Mouse (Mus musculus): ENCODE results near the gene Prkd2. TPM values are rescaled to one million over a fixed set of nuclear protein-coding genes. Genes with fewer than 3 reads are reported as not detected.

Gene Prkd2
- polyA plus RNA-seq (2015; fragmentation: Nextera tagmentation; extraction: Ambion mirVana): 9.9 and 13.3 TPM in 2 replicates

DNA sequence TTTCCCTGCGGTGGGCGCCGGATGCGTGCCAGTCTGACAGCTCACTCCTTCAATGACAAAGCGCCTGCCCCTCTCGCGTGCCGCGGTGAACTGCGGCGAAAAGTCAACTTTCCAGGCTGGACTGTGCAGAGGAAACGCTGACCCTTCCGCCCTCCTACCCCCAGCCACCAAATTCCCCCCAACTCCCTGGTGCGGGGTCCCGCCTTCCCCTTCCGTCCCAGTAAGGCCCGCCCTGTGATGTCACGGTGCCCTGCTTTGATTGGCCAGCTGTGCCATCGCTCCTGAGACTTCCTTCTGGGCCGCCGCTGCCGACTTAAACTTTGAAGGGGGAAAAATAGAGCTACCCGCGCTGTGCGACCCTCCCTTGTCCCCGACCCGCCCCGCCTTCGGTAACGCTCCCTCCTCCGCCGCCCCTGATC lies at the start of gene Prkd2:
Gene Prkd2, plus strand, starts transcription at position 258 of the 419 bp plus-strand sequence.
- WGBS: 0% methylated on average over 32 of the region's 32 CpGs

DNA sequence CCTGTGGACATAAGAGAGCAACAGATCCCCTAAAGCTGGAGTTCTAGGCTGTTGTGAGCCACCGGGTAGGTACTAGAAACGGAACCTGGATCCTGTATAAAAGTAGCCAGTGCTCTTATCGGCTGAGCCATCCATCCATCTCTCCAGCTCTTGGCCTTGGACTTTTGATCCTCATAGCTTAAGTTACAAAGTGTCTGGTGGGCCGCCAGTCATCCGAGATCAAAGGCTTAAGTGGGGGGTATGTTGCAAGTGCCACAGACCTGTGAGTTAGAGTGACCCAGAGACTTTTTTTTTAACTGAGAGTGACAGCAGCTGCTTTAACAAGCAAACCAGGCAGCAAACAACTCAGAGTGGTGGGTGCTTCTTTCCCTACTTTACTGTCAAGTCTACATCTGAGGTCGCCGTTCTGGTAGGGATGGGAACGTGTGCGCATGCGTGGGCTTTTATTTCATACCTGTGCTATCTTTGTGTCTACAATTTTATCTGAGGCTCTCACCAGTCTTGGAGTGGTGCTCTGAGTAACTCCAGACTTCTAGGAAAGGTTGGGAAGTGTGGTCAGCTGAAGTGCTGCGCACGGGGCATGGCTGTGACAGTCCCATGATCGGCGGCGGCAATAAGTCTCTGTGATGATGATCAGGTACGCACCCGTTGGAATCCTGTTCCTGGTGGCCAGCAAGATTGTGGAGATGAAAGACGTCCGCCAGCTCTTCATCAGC lies 49.5 kb upstream of the Prkd2 start:
- H3K27me3 ChIP-seq: no peaks in the 10 kb centered on the region
- H3K36me3 ChIP-seq: peaks cover 25% of the 10 kb centered on the region; the same call in 1 of the 2 replicates
- peak overlapping the region; percentile 37 for H3K4me3 ChIP-seq
- ATAC-seq (replicated peaks; ENCODE audit: insufficient number of reproducible peaks, insufficient read depth, low FRiP score, low read depth): peak; percentile 57; the same call in 1 of the 2 replicates
- H3K9ac ChIP-seq: peak overlapping the region; percentile 1; the same call in 1 of the 2 replicates
- 40% methylated on average over 19 of the region's 19 CpGs for WGBS
- peaks cover 15% of the 10 kb centered on the region for H3K4me1 ChIP-seq (replicated peaks)
- no peaks in the 10 kb centered on the region for H3K9me3 ChIP-seq (replicated peaks)
- peak overlapping the region; percentile 50 for H3K4me2 ChIP-seq
- H3K27ac ChIP-seq: peak overlapping the region; percentile 53; the same call in 1 of the 2 replicates

More for the DNA sequence above, at the start of gene Prkd2:
- peak within 1 kb of the TSS; percentile 82 for H3K9ac ChIP-seq
- no peaks in the 10 kb centered on the region for H3K27me3 ChIP-seq
- H3K4me2 ChIP-seq: peak within 1 kb of the TSS; percentile 97
- peak within 1 kb of the TSS; percentile 86 for H3K4me3 ChIP-seq
- H3K36me3 ChIP-seq: peaks cover 34% of the 10 kb centered on the region
- H3K27ac ChIP-seq: peak within 1 kb of the TSS; percentile 88
- H3K4me1 ChIP-seq (replicated peaks): peaks cover 34% of the 10 kb centered on the region
- H3K9me3 ChIP-seq (replicated peaks): no peaks in the 10 kb centered on the region
- ATAC-seq (replicated peaks; ENCODE audit: insufficient number of reproducible peaks, insufficient read depth, low FRiP score, low read depth): peak; percentile 89

DNA sequence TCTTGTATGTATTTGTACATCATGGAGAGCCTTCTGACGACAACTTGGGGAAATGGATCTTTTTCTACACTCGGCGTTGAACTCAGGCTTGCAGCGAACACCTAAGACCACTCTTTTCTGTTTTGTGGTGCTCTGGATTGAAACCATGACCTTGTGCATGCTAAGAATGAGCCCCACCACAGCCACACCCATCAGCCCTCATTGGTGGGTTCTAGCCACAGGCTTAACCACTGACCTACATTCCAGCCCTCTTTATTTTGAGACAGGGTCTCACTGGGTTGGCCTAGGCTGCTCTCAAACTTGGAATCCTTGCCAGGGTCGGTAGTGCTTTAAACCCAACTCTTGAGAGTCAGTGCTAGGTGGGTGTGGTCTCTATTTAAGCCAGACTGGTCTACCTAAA lies 47.8 kb upstream of the Prkd2 start:
- no peak for ATAC-seq (replicated peaks; ENCODE audit: insufficient number of reproducible peaks, insufficient read depth, low FRiP score, low read depth)
- Histone ChIP-seq H3K27ac (no peak overlapping the region), H3K36me3 (peaks cover 19% of the 10 kb centered on the region; the same call in 1 of the 2 replicates), H3K4me3 (no peak overlapping the region), H3K9ac (no peak overlapping the region), H3K4me1 (replicated peaks) (peaks cover 15% of the 10 kb centered on the region), H3K4me2 (no peak overlapping the region), H3K27me3 (no peaks in the 10 kb centered on the region), H3K9me3 (replicated peaks) (no peaks in the 10 kb centered on the region)
- 88% methylated on average over 5 of the region's 5 CpGs for WGBS

DNA sequence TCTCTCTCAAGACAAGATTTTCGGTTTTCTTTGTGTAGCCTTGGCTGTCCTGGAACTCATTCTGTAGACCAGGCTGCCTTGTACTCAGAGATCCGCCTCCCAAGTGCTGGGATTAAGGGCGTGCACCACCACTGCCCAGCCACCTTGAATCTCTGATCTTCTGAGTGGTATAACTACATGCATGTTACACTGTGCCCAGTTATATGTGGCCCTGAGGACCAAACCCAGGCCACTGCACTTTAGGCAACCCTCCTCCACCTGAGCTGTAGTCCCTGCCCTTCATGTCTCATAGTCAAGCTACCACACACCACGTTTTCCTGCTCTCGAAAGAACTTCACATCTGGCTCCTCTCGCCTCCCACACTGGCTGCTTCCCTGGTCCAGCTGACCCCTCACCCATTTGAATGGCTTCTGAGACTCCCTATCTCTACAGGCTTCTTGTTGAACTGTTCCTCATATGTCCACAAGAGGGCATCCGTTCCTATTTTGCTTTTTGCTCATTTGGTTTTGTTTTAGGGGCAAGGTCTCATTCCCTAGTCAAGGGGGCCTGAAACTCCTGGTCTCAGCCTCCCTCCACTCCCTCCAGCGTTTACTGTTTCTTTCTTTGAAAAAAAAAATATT lies 38.2 kb upstream of the Prkd2 start:
- ATAC-seq (replicated peaks; ENCODE audit: insufficient number of reproducible peaks, insufficient read depth, low FRiP score, low read depth): no peak
- H3K27ac ChIP-seq: no peak overlapping the region
- peaks cover 4% of the 10 kb centered on the region; the same call in 1 of the 2 replicates for H3K4me1 ChIP-seq (replicated peaks)
- 28% methylated on average over 8 of the region's 8 CpGs for WGBS
- H3K9ac ChIP-seq: no peak overlapping the region
- H3K4me2 ChIP-seq: no peak overlapping the region
- H3K27me3 ChIP-seq: no peaks in the 10 kb centered on the region
- H3K36me3 ChIP-seq: peaks cover 20% of the 10 kb centered on the region
- H3K9me3 ChIP-seq (replicated peaks): no peaks in the 10 kb centered on the region
- no peak overlapping the region for H3K4me3 ChIP-seq

DNA sequence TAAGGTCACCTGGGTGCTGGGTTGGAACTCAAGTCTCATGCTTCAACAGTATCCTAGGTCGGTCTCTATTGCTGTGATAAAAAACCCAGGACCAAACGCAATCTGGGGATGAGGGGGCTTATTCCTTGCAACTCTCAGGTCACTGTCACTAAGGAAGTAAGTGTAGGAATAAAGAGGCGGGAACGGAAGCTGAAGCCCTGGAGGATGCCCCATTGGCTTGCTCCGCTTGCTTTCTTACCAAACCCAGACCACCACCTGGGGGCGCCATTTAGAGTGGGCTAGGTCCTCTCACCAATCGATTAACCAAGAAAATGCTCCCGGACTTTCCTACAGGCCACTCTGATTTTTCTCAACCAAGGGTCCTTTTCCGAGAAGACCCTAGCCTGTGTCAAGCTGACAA lies 34.8 kb upstream of the Prkd2 start:
- Histone ChIP-seq H3K4me3 (no peak overlapping the region), H3K9me3 (replicated peaks) (no peaks in the 10 kb centered on the region), H3K27ac (no peak overlapping the region), H3K27me3 (peaks cover 14% of the 10 kb centered on the region), H3K4me1 (replicated peaks) (peaks cover 25% of the 10 kb centered on the region), H3K9ac (no peak overlapping the region), H3K36me3 (peaks cover 22% of the 10 kb centered on the region), H3K4me2 (no peak overlapping the region)
- WGBS: 88% methylated on average over 9 of the region's 9 CpGs
- no peak for ATAC-seq (replicated peaks; ENCODE audit: insufficient number of reproducible peaks, insufficient read depth, low FRiP score, low read depth)

DNA sequence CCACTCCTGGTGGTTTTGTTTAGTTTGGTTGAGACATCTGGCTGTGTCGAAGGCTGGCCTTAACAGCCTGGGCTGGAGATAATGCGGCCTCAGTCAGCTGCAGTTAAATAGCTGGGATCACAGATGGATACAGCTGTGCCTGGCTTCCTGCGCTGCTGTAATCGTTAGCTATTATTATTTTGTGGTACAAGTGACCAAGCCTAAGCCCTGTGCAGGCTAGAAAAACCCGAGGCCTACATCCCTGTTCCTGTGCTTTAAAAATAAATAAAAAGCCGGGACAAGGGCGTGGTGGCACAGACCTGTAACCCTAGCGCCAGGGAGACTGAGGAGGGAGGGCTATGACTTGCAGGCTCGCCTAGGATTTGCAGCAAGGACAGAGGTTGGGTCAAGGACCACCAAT lies 34.1 kb upstream of the Prkd2 start:
- no peak overlapping the region for H3K27ac ChIP-seq
- 85% methylated on average over 9 of the region's 9 CpGs for WGBS
- no peak for ATAC-seq (replicated peaks; ENCODE audit: insufficient number of reproducible peaks, insufficient read depth, low FRiP score, low read depth)
- no peaks in the 10 kb centered on the region for H3K9me3 ChIP-seq (replicated peaks)
- H3K4me3 ChIP-seq: no peak overlapping the region
- H3K27me3 ChIP-seq: peaks cover 14% of the 10 kb centered on the region
- H3K36me3 ChIP-seq: peaks cover 26% of the 10 kb centered on the region
- no peak overlapping the region for H3K9ac ChIP-seq
- peaks cover 25% of the 10 kb centered on the region for H3K4me1 ChIP-seq (replicated peaks)
- H3K4me2 ChIP-seq: no peak overlapping the region

DNA sequence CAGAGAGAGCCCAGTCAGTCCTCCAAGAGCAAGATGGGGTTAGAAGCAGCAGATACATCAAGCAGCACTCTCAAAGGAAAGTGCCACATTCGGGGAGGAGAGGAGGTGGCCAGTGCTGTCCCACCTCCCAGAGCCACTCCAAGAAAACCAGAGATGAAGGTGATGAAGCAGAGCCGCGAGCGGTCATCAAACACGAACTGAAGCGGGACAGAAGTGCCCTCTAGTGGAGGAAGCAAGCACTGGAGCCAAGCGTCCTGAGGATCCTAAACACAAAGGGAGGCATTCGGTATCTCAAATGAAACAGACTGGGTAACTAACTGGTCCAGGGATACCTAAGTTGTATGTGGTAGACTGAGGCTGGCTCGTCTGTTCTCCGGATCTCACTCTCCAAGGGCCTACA lies 33.0 kb upstream of the Prkd2 start:
- Histone ChIP-seq H3K27me3 (peaks cover 14% of the 10 kb centered on the region), H3K9me3 (replicated peaks) (no peaks in the 10 kb centered on the region), H3K4me2 (no peak overlapping the region), H3K9ac (no peak overlapping the region), H3K4me3 (no peak overlapping the region), H3K36me3 (peaks cover 30% of the 10 kb centered on the region), H3K27ac (no peak overlapping the region), H3K4me1 (replicated peaks) (peaks cover 21% of the 10 kb centered on the region)
- 24% methylated on average over 10 of the region's 10 CpGs for WGBS
- 0 out of 2 replicates have a peak, but pooled peaks have one; percentile 29 for ATAC-seq (replicated peaks; ENCODE audit: insufficient number of reproducible peaks, insufficient read depth, low FRiP score, low read depth)

DNA sequence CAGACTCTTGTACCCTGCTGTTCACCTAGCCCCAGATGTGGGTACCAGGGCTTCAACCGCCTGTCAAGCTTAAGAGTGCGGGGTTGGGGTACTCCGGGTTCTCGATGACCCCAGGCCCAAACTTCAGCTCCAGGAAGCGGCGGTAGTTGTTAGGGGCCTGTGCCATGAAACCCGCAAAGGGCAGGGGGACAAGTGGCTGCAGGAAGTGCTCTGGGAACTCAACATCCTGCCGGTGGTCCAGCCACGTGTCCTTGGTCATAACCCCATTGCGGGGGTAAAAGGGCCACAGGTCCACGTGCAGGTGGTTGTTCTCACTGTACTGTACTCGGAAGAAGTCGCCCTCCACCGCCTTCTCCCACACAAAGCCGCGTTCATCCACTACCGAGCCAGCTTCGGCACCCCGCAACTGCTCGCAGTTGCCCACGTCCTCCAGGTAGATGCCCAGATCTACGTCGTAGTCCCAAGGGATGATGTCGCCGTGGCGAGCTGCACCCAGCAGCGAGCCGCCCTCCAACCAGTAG lies 32.2 kb upstream of the Prkd2 start:
- H3K27me3 ChIP-seq: peaks cover 14% of the 10 kb centered on the region
- peak overlapping the region; percentile 81 for H3K4me2 ChIP-seq
- H3K9me3 ChIP-seq (replicated peaks): no peaks in the 10 kb centered on the region
- H3K4me1 ChIP-seq (replicated peaks): peaks cover 24% of the 10 kb centered on the region
- peaks cover 30% of the 10 kb centered on the region for H3K36me3 ChIP-seq
- no peak overlapping the region for H3K27ac ChIP-seq
- peak overlapping the region; percentile 47; the same call in 1 of the 2 replicates for H3K9ac ChIP-seq
- no peak for ATAC-seq (replicated peaks; ENCODE audit: insufficient number of reproducible peaks, insufficient read depth, low FRiP score, low read depth)
- peak overlapping the region; percentile 46 for H3K4me3 ChIP-seq
- 66% methylated on average over 28 of the region's 28 CpGs for WGBS

DNA sequence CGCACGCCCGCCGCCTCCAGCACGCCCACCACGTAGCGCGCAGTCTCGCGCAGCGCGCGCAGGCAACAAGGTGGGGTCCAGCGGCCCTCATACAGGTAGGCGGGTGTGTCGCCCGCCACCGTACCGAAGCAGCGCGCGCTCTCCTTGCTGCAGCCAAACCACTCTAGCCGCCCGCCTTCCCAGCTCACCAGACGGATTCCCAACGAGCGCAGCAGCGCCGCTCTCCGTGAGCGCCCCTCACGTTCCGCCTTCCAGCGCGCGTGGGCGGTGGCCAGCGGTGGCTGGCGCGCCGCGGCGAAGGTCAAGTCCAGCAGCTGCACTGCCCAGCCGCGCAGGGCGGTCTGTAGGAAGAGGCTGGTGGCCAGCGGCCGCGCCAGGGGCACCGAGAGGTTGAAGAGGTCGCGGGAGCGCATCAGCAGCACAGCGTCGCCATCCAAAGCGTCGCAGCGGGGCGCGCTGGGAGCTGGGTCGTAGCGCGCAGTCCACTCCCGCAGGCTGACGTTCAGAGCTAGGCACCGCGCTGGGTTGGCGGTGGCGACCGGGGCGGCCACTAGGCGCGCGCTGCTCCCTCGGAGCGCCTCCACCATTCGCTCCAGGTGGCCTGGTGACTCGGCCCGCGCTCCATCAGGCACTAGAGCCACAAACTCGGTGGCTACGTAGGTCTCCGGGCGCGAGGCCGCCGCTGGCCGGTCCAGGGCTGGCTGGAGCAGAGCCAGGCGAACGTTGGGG lies 31.6 kb upstream of the Prkd2 start:
- Histone ChIP-seq H3K4me1 (replicated peaks) (peaks cover 29% of the 10 kb centered on the region), H3K27me3 (peaks cover 14% of the 10 kb centered on the region), H3K9me3 (replicated peaks) (no peaks in the 10 kb centered on the region), H3K4me3 (peak overlapping the region; percentile 46), H3K4me2 (peak overlapping the region; percentile 81), H3K9ac (peak overlapping the region; percentile 47), H3K36me3 (peaks cover 30% of the 10 kb centered on the region), H3K27ac (no peak overlapping the region)
- 19% methylated on average over 90 of the region's 90 CpGs for WGBS
- peak; percentile 4; the same call in 1 of the 2 replicates for ATAC-seq (replicated peaks; ENCODE audit: insufficient number of reproducible peaks, insufficient read depth, low FRiP score, low read depth)

DNA sequence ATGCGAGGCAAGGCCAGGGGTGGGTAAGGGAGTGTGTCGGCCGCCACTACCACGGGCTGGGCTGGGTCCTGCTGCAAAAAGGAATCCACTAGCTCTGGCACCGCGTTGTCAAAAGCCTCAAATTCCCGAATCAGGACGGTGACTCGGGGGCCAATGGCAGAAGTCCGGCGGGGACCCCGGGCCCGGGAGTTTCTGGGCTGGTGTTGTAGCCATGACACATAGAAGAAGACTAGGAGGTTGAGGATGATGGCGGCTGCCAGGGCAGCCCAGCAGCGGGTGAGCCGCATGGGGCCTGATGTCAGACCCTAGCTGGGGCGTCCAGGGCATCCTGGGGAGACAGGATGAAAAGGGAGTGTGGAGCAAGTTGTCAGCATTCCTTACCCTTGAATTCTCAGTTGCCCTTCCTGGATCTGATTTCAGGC lies 31.0 kb upstream of the Prkd2 start:
- peaks cover 30% of the 10 kb centered on the region for H3K36me3 ChIP-seq
- ATAC-seq (replicated peaks; ENCODE audit: insufficient number of reproducible peaks, insufficient read depth, low FRiP score, low read depth): no peak
- peaks cover 14% of the 10 kb centered on the region for H3K27me3 ChIP-seq
- H3K27ac ChIP-seq: no peak overlapping the region
- H3K9me3 ChIP-seq (replicated peaks): no peaks in the 10 kb centered on the region
- H3K4me3 ChIP-seq: peak overlapping the region; percentile 46
- peak overlapping the region; percentile 47 for H3K9ac ChIP-seq
- H3K4me2 ChIP-seq: peak overlapping the region; percentile 81
- peaks cover 29% of the 10 kb centered on the region for H3K4me1 ChIP-seq (replicated peaks)
- 38% methylated on average over 17 of the region's 17 CpGs for WGBS

DNA sequence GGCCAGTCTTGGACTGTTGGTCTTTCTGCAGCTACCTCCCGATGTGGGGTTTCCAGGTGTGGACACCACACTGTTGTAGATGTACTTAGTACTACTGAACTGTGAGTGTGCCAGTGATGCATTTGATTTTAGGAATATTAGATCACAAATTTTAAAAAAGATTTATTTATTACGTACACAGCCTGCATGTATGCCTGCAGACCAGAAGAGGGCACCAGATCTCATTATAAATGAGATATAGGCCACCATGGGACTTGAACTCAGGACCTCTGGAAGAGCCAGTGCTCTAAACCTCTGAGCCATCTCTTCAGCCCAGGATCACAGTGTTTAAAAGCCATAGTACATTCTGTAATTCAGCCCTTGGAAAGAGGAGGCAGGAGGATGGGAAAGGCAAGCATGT lies 30.2 kb upstream of the Prkd2 start:
- ATAC-seq (replicated peaks; ENCODE audit: insufficient number of reproducible peaks, insufficient read depth, low FRiP score, low read depth): no peak
- Histone ChIP-seq H3K4me3 (no peak overlapping the region), H3K36me3 (peaks cover 27% of the 10 kb centered on the region), H3K4me2 (no peak overlapping the region), H3K9me3 (replicated peaks) (no peaks in the 10 kb centered on the region), H3K9ac (no peak overlapping the region), H3K27ac (no peak overlapping the region), H3K4me1 (replicated peaks) (peaks cover 36% of the 10 kb centered on the region), H3K27me3 (peaks cover 14% of the 10 kb centered on the region)
- WGBS: 86% methylated on average over 2 of the region's 2 CpGs

Data from heart, embryonic 15.5 days (tissue).